Mouse (Mus musculus) hindbrain, embryonic 11.5 days (tissue): ENCODE results near the gene Nelfe. TPM values are rescaled to one million over a fixed set of nuclear protein-coding genes. Genes with fewer than 3 reads are reported as not detected.

Source experiments
- ATAC-seq: fragments of 200-750 bp; cut with Nextera tagmentation; 2 replicates; pipeline ENCODE4 v1.8.0; 2017; ENCODE audit warnings: mild to moderate bottlenecking, moderate TSS enrichment, moderate library complexity; ENCODE audit not compliant: low FRiP score
- DNase-seq: peaks from one replicate; pipeline ENCODE4 v3.0.0-alpha.2; 2015; ENCODE audit warnings: low spot score
- H3K27ac ChIP-seq: fragments of 300-500 bp; sonication (generic); 2 replicates; pipeline ENCODE4 v1.5.1; 2014; ENCODE audit warnings: mild to moderate bottlenecking, low read depth, low read length
- H3K27me3 ChIP-seq: fragments of 300-500 bp; sonication (generic); 2 replicates; pipeline ENCODE4 v1.6.1; 2014; ENCODE audit warnings: mild to moderate bottlenecking, low read length, moderate library complexity, mixed read lengths; ENCODE audit not compliant: control insufficient read depth, insufficient read depth
- H3K36me3 ChIP-seq: fragments of 300-500 bp; sonication (generic); 2 replicates; pipeline ENCODE4 v1.6.1; 2014; ENCODE audit warnings: mild to moderate bottlenecking, low read length, moderate library complexity, mixed read lengths; ENCODE audit not compliant: control insufficient read depth, insufficient read depth
- H3K4me1 ChIP-seq: fragments of 300-500 bp; sonication (generic); replicated peaks from 2 replicates; pipeline ENCODE4 v1.6.1; 2014; ENCODE audit warnings: low read length, mixed read lengths; ENCODE audit not compliant: control insufficient read depth, insufficient read depth
- H3K4me2 ChIP-seq: fragments of 300-500 bp; sonication (generic); replicated peaks from 2 replicates; pipeline ENCODE4 v1.6.1; 2014; ENCODE audit warnings: mild to moderate bottlenecking, low read depth, low read length
- H3K4me3 ChIP-seq: fragments of 300-500 bp; sonication (generic); 2 replicates; pipeline ENCODE4 v1.5.1; 2014; ENCODE audit warnings: low read depth, low read length
- H3K9ac ChIP-seq: fragments of 300-500 bp; sonication (generic); 2 replicates; pipeline ENCODE4 v1.6.1; 2014; ENCODE audit warnings: low read depth, low read length
- H3K9me3 ChIP-seq: fragments of 300-500 bp; sonication (generic); 2 replicates; pipeline ENCODE4 v1.6.1; 2016; ENCODE audit warnings: low read length; ENCODE audit not compliant: control insufficient read depth
- WGBS: fragments of 180-500 bp; shearing (Covaris S2); extraction: QIAGEN DNeasy Blood & Tissue Kit; methylation state at CpG from one replicate; pipeline ENCODE4 v1.1.7; 2014; 5-methylcytosine and 5-hydroxymethylcytosine counted together
- polyA plus RNA-seq: library from polyadenylated mRNA; unstranded; fragments of >200 nt; fragmentation: Nextera tagmentation; extraction: Ambion mirVana; gene quantifications from 2 replicates; pipeline ENCODE4 v1.2.1, GENCODE M21; 2014

Gene Nelfe
- polyA plus RNA-seq, 1 experiment from 2014 or later = 138 TPM

- Histone ChIP-seq H3K4me3 (no peak overlapping the region), H3K9ac (no peak overlapping the region), H3K27ac (no peak overlapping the region), H3K4me1 (peaks cover 7% of the 10 kb centered on the region), H3K36me3 (peaks cover 5% of the 10 kb centered on the region), H3K4me2 (no peak overlapping the region), H3K9me3 (no peaks in the 10 kb centered on the region), H3K27me3 (no peaks in the 10 kb centered on the region)
- DNase-seq = no peak
- no peak for ATAC-seq
- WGBS = 100% methylated on average over 2 of the region's 2 CpGs
Measured at GRCm38 (mm10) chr17:34891377-34891776, 41.2 kb downstream of the Nelfe start.

- H3K27ac ChIP-seq = peak overlapping the region; percentile 87
- H3K9me3 ChIP-seq = no peaks in the 10 kb centered on the region
- no peaks in the 10 kb centered on the region for H3K27me3 ChIP-seq
- peak overlapping the region; percentile 71; the same call in 1 of the 2 replicates for H3K4me3 ChIP-seq
- ATAC-seq = no peak
- 77% methylated on average over 12 of the region's 12 CpGs for WGBS
- peak overlapping the region; percentile 63 for H3K9ac ChIP-seq
- peaks cover 6% of the 10 kb centered on the region for H3K36me3 ChIP-seq
- peaks cover 10% of the 10 kb centered on the region for H3K4me1 ChIP-seq
- H3K4me2 ChIP-seq = no peak overlapping the region; the same call in 1 of the 2 replicates
- no peak for DNase-seq
Measured at GRCm38 (mm10) chr17:34893072-34893824, 43.1 kb downstream of the Nelfe start.

GRCm38 (mm10) chr17:34894074-34894597, 43.9 kb downstream of the Nelfe start:
- 0% methylated on average over 18 of the region's 51 CpGs for WGBS
- DNase-seq = peak; percentile 98

GRCm38 (mm10) chr17:34894801-34895530, 44.8 kb downstream of the Nelfe start:
- Histone ChIP-seq H3K4me3 (peak overlapping the region; percentile 71), H3K4me2 (peak overlapping the region; percentile 91), H3K27ac (peak overlapping the region; percentile 87), H3K4me1 (peaks cover 10% of the 10 kb centered on the region), H3K36me3 (peaks cover 6% of the 10 kb centered on the region), H3K27me3 (no peaks in the 10 kb centered on the region), H3K9me3 (no peaks in the 10 kb centered on the region), H3K9ac (peak overlapping the region; percentile 84)
- 9% methylated on average over 43 of the region's 51 CpGs for WGBS
- DNase-seq (peak; percentile 53), ATAC-seq (peak; percentile 21)

More at GRCm38 (mm10) chr17:34894074-34894597, 43.9 kb downstream of the Nelfe start:
- Histone ChIP-seq H3K27me3 (no peaks in the 10 kb centered on the region), H3K9ac (peak overlapping the region; percentile 84), H3K4me2 (peak overlapping the region; percentile 91), H3K27ac (peak overlapping the region; percentile 87), H3K4me3 (peak overlapping the region; percentile 71), H3K9me3 (no peaks in the 10 kb centered on the region), H3K4me1 (peaks cover 10% of the 10 kb centered on the region), H3K36me3 (peaks cover 6% of the 10 kb centered on the region)
- ATAC-seq = peak; percentile 90

- Histone ChIP-seq H3K36me3 (peaks cover 6% of the 10 kb centered on the region), H3K4me2 (peak overlapping the region; percentile 91), H3K9ac (peak overlapping the region; percentile 84), H3K9me3 (no peaks in the 10 kb centered on the region), H3K4me3 (peak overlapping the region; percentile 71), H3K27me3 (no peaks in the 10 kb centered on the region), H3K27ac (no peak overlapping the region), H3K4me1 (peaks cover 10% of the 10 kb centered on the region)
- DNase-seq = no peak
- ATAC-seq = no peak
- 94% methylated on average over 15 of the region's 15 CpGs for WGBS
Measured at GRCm38 (mm10) chr17:34895724-34896123, 45.5 kb downstream of the Nelfe start.

GRCm38 (mm10) chr17:34896366-34896765, 46.2 kb downstream of the Nelfe start:
- H3K4me2 ChIP-seq = peak overlapping the region; percentile 11; the same call in 1 of the 2 replicates
- peaks cover 8% of the 10 kb centered on the region for H3K36me3 ChIP-seq
- no peak overlapping the region for H3K9ac ChIP-seq
- H3K4me1 ChIP-seq = peaks cover 10% of the 10 kb centered on the region
- no peak for DNase-seq
- H3K27me3 ChIP-seq = no peaks in the 10 kb centered on the region
- ATAC-seq = no peak
- H3K9me3 ChIP-seq = no peaks in the 10 kb centered on the region
- 0 out of 2 replicates have a peak overlapping the region, but pooled peaks have one; percentile 71 for H3K4me3 ChIP-seq
- no peak overlapping the region for H3K27ac ChIP-seq
- WGBS = 88% methylated on average over 16 of the region's 17 CpGs

DNA sequence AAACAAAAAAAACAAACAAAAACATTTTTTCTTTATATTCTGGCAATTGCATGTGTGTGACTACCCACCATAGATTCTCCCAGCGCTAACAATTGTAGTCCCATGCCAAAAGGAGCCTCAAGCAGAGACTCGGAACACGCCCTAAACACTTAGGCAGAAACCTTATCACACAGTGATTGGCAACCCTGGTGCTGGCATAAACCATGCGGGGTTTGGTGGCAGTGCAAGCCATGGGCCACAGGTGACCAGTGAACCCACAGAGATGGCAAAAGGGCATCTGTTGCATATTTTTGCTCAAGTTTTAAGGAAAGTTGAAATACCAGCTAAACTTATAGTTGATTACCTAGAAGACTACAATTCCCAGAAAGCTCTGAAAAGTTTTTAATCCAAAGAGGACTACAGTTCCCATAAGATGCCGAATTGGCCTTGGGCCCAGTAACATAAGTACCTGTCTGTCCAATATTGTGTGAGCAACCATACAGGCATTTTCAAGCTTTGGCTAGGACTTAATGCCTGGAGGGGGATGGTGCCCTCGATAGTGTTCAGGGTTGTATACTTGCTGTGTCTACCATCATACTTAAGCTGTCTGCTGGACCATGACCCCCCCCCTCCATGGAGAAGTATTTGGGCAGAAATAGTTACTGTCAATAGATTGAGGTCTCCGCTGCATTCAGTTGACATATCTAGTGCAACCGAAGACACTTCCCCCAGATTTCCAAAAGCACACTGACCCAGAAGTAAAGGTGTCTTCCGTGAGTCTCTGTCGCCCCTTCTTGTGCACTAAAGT, 47.4 kb downstream of the Nelfe start:
- no peaks in the 10 kb centered on the region for H3K9me3 ChIP-seq
- no peak for DNase-seq
- H3K4me2 ChIP-seq = peak overlapping the region; percentile 93
- H3K9ac ChIP-seq = peak overlapping the region; percentile 89
- ATAC-seq = no peak
- WGBS = 22% methylated on average over 10 of the region's 10 CpGs
- peak overlapping the region; percentile 97 for H3K27ac ChIP-seq
- peaks cover 10% of the 10 kb centered on the region for H3K4me1 ChIP-seq
- no peaks in the 10 kb centered on the region for H3K27me3 ChIP-seq
- H3K36me3 ChIP-seq = peaks cover 9% of the 10 kb centered on the region
- H3K4me3 ChIP-seq = peak overlapping the region; percentile 78

DNA sequence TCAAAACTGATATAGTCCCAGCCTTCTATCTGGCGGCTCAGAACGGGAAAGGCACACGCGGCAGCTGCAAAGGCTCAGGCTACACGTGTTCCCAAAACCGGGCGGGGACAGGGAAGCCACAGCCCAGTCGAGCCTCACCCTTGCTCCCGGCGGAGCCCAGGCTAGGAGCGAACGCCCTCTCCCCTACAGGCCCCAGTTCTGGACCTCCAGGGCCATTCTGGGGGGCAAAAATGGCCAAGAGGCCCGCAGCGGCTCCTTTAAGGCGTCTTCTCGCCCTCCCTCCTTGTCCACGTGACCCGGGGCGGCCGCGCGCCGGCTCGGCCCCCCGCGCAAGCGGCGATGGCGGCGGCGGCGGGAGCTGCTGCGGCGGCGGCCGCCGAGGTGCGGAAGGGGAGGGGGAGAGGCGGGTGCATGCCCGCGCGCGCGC, 48.0 kb downstream of the Nelfe start, which contains the start of the genes C2 and Ehmt2:
Gene C2, minus strand, starts transcription at position 106 of the 427 bp plus-strand sequence.
Gene Ehmt2, plus strand, starts transcription at position 310 of the 427 bp plus-strand sequence.
- H3K4me1 ChIP-seq = peaks cover 10% of the 10 kb centered on the region

More for the DNA sequence above, 48.0 kb downstream of the Nelfe start, which contains the start of the genes C2 and Ehmt2:
- WGBS = 1% methylated on average over 17 of the region's 44 CpGs
- ATAC-seq = peak; percentile 18
- H3K27me3 ChIP-seq = no peaks in the 10 kb centered on the region
- H3K36me3 ChIP-seq = peaks cover 9% of the 10 kb centered on the region
- H3K27ac ChIP-seq = peak within 1 kb of the TSS; percentile 97
- H3K4me2 ChIP-seq = peak within 1 kb of the TSS; percentile 93
- H3K9ac ChIP-seq = peak within 1 kb of the TSS; percentile 89
- peak within 1 kb of the TSS; percentile 78 for H3K4me3 ChIP-seq
- peak; percentile 89 for DNase-seq
- H3K9me3 ChIP-seq = no peaks in the 10 kb centered on the region
